1 mouse cellular context compared by ENCODE assay signal in the genomic region with DNA sequence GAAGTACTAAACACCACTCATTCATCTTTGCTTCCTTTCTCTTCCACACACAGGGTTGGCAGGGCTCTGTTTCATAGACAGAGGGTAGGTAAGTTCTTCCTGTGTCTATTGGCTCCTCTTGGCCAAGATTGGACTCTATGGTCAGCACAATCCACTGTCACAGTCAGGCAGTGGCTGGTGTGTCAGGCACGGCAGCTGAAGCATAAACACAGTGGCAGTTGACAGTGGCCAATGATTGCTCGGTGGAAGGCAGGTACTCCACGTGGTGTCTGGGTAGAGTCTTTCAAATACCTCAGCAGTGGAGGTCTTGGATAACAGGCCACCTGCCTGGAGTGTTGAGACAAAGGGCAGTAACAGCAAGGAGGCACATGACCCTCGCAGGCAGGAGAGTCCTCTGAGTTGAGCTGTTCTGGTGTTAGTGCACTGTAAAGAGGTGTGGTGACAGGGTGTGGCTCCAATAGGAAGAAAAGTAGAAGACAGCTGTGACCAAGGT.
TF ChIP-seq lines count a peak whose summit lies in the region.

No protein-coding gene starts in this region.

TF ChIP-seq in myocyte, 11 proteins besides CTCF, POLR2A, EP300 and RAD21 (continued from another document):
- TF ChIP-seq MYOG (IDR thresholded peaks at IDR 0.05; ENCODE audit: control insufficient read depth in 1 of 3, insufficient read depth in 1 of 3, insufficient read length in 2 of 3, low read depth in 2 of 3) = peak in 2 of 3 experiments; percentile 1 to 7
- no peak for TF ChIP-seq MAX (IDR thresholded peaks at IDR 0.05; ENCODE audit: low read depth)
- TF ChIP-seq E2F4 (IDR thresholded peaks at IDR 0.05; ENCODE audit: insufficient read depth) = no peak
